Mouse (Mus musculus): ENCODE measurements around the gene Eid1.

GRCm38 (mm10) chr2:125666668-125667067, 6.2 kb upstream of the Eid1 start:
- TF ChIP-seq CTCF (conservative IDR thresholded peaks at IDR 0.05; ENCODE audit: low read length) (no peak), POU5F1 (IDR thresholded peaks at IDR 0.05; ENCODE audit: borderline replicate concordance, low read length) (no peak)
